Mouse (Mus musculus) heart, embryonic 11.5 days (tissue): Measurements from ENCODE around the gene Arrdc5. TPM values are rescaled to one million over a fixed set of nuclear protein-coding genes. Genes with fewer than 3 reads are reported as not detected.

ENCODE experiments used
- ATAC-seq: fragments of 200-750 bp; cut with Nextera tagmentation; replicated peaks from 2 replicates; pipeline ENCODE4 v1.8.0; 2017; ENCODE audit warnings: moderate library complexity; ENCODE audit not compliant: insufficient number of reproducible peaks, low FRiP score, low TSS enrichment
- H3K27ac ChIP-seq: fragments of 300-500 bp; sonication (generic); 2 replicates; pipeline ENCODE4 v1.5.1; 2014; ENCODE audit warnings: mild to moderate bottlenecking, low read depth, low read length
- H3K27me3 ChIP-seq: fragments of 300-500 bp; sonication (generic); 2 replicates; pipeline ENCODE4 v1.6.1; 2014; ENCODE audit warnings: mild to moderate bottlenecking, low read length, mixed read lengths; ENCODE audit not compliant: control insufficient read depth, insufficient read depth
- H3K36me3 ChIP-seq: fragments of 300-500 bp; sonication (generic); 2 replicates; pipeline ENCODE4 v1.6.1; 2014; ENCODE audit warnings: mild to moderate bottlenecking, low read length, moderate library complexity, mixed read lengths; ENCODE audit not compliant: control insufficient read depth, insufficient read depth
- H3K4me1 ChIP-seq: fragments of 300-500 bp; sonication (generic); 2 replicates; pipeline ENCODE4 v1.6.1; 2014; ENCODE audit warnings: low read length; ENCODE audit not compliant: control insufficient read depth, insufficient read depth
- H3K4me2 ChIP-seq: fragments of 300-500 bp; sonication (generic); 2 replicates; pipeline ENCODE4 v1.6.1; 2014; ENCODE audit warnings: mild to moderate bottlenecking, moderate library complexity
- H3K4me3 ChIP-seq: fragments of 300-500 bp; sonication (generic); 2 replicates; pipeline ENCODE4 v1.5.1; 2014; ENCODE audit warnings: low read depth, low read length
- H3K9ac ChIP-seq: fragments of 300-500 bp; sonication (generic); 2 replicates; pipeline ENCODE4 v1.6.1; 2014; ENCODE audit warnings: mild to moderate bottlenecking, low read depth, low read length, moderate library complexity
- H3K9me3 ChIP-seq: fragments of 300-500 bp; sonication (generic); replicated peaks from 2 replicates; pipeline ENCODE4 v1.6.1; 2016; ENCODE audit warnings: low read length; ENCODE audit not compliant: control insufficient read depth
- WGBS: fragments of 180-500 bp; shearing (Covaris S2); extraction: QIAGEN DNeasy Blood & Tissue Kit; methylation state at CpG from one replicate; pipeline ENCODE4 v1.1.7; 2014; ENCODE audit not compliant: insufficient replicate concordance; 5-methylcytosine and 5-hydroxymethylcytosine counted together
- polyA plus RNA-seq: library from polyadenylated mRNA; unstranded; fragments of >200 nt; fragmentation: Nextera tagmentation; extraction: Ambion mirVana; gene quantifications from 2 replicates; pipeline ENCODE4 v1.2.1, GENCODE M21; 2014

Arrdc5 gene
- polyA plus RNA-seq, 1 experiment from 2014 or later = not detected

DNA sequence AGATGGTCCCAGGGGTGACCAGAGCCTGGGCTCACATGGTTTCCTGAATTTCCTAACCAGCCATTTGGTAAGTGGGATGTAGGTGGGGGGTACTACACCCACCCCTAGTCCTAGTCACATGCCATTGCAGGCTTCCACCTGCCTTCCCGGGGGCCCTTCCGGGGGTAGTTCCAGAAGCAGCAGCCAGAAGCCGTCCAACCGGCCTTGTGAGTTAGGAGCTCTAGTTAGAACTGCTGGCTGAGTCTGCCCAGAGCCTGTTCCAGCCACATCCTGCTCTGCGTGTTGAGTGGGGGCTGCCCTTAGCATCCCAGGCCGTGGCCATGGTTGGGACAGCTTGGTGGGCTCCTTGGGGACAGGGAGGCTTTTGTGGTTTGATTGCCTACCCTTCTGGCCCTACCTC lies 8.0 kb upstream of the Arrdc5 start:
- H3K9ac ChIP-seq = no peak overlapping the region

DNA sequence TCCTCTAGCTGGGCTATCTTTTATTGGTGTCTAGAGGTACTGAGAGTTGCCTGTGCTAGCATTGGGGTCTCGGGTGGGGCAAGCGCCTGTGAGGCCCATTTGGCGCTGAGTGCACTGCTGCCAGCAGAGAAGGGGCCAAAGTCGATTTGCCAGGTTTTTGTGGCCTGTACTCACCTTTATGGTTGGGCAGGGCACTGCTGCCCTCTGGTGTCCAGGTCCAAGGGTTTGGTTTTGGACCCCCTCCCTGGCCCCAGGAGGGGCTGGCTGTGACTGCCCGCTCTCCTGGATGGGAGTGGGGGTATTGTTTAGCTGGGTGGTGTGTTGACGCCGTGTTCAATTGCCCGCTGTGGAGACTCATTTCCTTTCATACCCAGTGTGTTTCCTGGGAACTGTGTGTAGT lies 5.7 kb upstream of the Arrdc5 start:
- Histone ChIP-seq H3K9ac (0 out of 2 replicates have a peak overlapping the region, but pooled peaks have one; percentile 16), H3K4me1 (peaks cover 25% of the 10 kb centered on the region), H3K4me2 (peak overlapping the region; percentile 100), H3K4me3 (no peak overlapping the region; the same call in 1 of the 2 replicates), H3K27ac (no peak overlapping the region), H3K9me3 (no peaks in the 10 kb centered on the region), H3K27me3 (no peaks in the 10 kb centered on the region), H3K36me3 (peaks cover 16% of the 10 kb centered on the region; the same call in 1 of the 2 replicates)
- ATAC-seq = no peak
- WGBS = 72% methylated on average over 8 of the region's 8 CpGs

More for the DNA sequence above, 8.0 kb upstream of the Arrdc5 start:
- Histone ChIP-seq H3K4me2 (no peak overlapping the region), H3K27me3 (no peaks in the 10 kb centered on the region), H3K4me3 (no peak overlapping the region), H3K9me3 (no peaks in the 10 kb centered on the region), H3K4me1 (peaks cover 17% of the 10 kb centered on the region), H3K27ac (no peak overlapping the region), H3K36me3 (peaks cover 34% of the 10 kb centered on the region)
- WGBS = 79% methylated on average over 6 of the region's 6 CpGs
- ATAC-seq = no peak

- H3K27me3 ChIP-seq = no peaks in the 10 kb centered on the region
- H3K4me3 ChIP-seq = peak overlapping the region; percentile 87
- 32% methylated on average over 9 of the region's 9 CpGs for WGBS
- peak overlapping the region; percentile 89 for H3K9ac ChIP-seq
- no peak for ATAC-seq
- no peak overlapping the region for H3K27ac ChIP-seq
- no peaks in the 10 kb centered on the region for H3K9me3 ChIP-seq
- peaks cover 25% of the 10 kb centered on the region for H3K4me1 ChIP-seq
- H3K36me3 ChIP-seq = peaks cover 14% of the 10 kb centered on the region; the same call in 1 of the 2 replicates
- H3K4me2 ChIP-seq = peak overlapping the region; percentile 100
Measured at GRCm38 (mm10) chr17:56305156-56305555, 5.1 kb upstream of the Arrdc5 start.

- ATAC-seq = no peak
- Histone ChIP-seq H3K4me1 (peaks cover 25% of the 10 kb centered on the region), H3K36me3 (peaks cover 14% of the 10 kb centered on the region; the same call in 1 of the 2 replicates), H3K27me3 (no peaks in the 10 kb centered on the region), H3K4me2 (peak overlapping the region; percentile 100), H3K9ac (peak overlapping the region; percentile 89), H3K4me3 (peak overlapping the region; percentile 87), H3K27ac (no peak overlapping the region; the same call in 1 of the 2 replicates), H3K9me3 (no peaks in the 10 kb centered on the region)
- WGBS = 19% methylated on average over 11 of the region's 11 CpGs
Measured at GRCm38 (mm10) chr17:56304718-56305117, 4.6 kb upstream of the Arrdc5 start.

DNA sequence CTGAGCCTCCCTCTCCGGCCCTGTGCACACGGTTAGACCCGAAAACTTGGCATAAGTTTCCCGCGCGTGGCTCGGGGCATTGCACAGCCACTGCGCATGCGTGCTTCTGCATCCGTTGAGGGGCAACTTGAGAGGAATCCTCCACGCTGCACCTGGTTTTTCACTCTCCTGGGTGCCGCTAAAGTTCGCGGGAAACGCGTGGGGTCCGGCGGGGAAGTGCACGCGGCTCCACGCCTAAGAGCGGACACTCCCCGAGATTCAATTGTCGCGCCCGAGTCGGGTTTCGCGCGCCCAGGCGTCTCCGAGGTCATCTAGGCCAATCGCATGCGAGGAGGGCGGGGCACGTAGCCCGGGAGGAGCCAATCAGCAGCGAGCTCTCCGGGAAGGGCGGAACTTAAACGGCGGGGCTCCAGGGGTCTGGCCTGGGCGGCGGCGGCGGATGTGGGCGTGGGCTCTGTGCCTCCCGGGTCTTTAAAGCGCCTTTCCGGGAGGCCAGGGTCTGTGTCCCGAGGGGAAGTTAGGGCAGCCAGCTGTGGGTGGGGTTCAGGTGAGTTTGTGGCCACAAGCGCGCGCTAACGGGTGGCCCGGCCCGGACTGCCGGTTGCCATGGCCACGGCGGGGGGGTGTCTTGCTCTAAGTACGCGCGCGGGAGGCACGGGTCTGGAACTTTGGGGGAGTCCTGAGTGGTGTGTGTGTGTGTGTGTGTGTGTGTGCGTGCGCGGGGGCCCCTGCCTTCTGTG lies 3.9 kb upstream of the Arrdc5 start:
- Histone ChIP-seq H3K27me3 (no peaks in the 10 kb centered on the region), H3K9me3 (no peaks in the 10 kb centered on the region), H3K27ac (peak overlapping the region; percentile 93), H3K9ac (peak overlapping the region; percentile 89), H3K4me3 (peak overlapping the region; percentile 87), H3K4me1 (peaks cover 25% of the 10 kb centered on the region), H3K36me3 (peaks cover 9% of the 10 kb centered on the region; the same call in 1 of the 2 replicates), H3K4me2 (peak overlapping the region; percentile 100)
- WGBS = under 1% methylated on average over 67 of the region's 68 CpGs
- ATAC-seq = peak; percentile 86

- Histone ChIP-seq H3K9ac (peak within 1 kb of the TSS; percentile 89), H3K27me3 (no peaks in the 10 kb centered on the region), H3K27ac (peak within 1 kb of the TSS; percentile 93), H3K4me2 (peak within 1 kb of the TSS; percentile 100), H3K4me1 (peaks cover 25% of the 10 kb centered on the region), H3K36me3 (peaks cover 9% of the 10 kb centered on the region; the same call in 1 of the 2 replicates), H3K4me3 (peak within 1 kb of the TSS; percentile 87), H3K9me3 (no peaks in the 10 kb centered on the region)
- under 1% methylated on average over 43 of the region's 43 CpGs for WGBS
- ATAC-seq = peak; percentile 86
Measured at GRCm38 (mm10) chr17:56303160-56303846, 3.2 kb upstream of the Arrdc5 start, which contains the start of gene Uhrf1. Gene Uhrf1 (plus strand): TSS chr17:56303321.

DNA sequence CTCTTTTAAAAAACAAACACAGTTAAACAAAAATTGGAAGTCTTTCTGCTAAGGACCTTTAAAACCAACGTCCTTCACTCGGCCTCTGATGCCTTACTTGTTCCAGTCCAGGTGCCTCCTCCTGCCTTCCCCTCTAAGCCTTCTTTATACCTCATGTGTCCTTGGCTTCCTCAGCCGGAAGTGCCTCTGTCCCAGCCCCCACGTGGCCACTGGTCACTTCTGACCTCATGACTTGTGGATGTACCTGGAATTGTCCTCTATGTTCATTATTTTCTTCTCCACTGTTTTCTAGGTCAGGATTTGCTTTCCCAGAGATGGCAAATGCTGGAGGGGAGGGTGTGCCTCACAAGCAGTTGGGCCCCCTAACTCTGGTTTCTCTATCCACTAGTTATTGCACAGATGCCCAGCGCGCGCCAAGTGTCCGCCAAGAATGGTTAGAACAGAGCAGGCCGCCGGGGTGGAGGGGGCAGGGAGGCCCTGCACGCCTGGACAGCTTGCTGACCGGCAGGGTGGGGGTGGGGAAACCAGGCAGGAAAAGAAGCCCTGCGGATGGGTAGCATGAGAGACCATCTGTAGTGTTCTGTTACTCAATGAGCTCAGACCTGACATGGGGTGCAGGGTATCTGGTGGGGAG lies 2.4 kb upstream of the Arrdc5 start:
- ATAC-seq = peak; percentile 64; the same call in 1 of the 2 replicates
- Histone ChIP-seq H3K9me3 (no peaks in the 10 kb centered on the region), H3K9ac (peak overlapping the region; percentile 89), H3K4me2 (peak overlapping the region; percentile 100), H3K4me1 (peaks cover 25% of the 10 kb centered on the region), H3K27me3 (no peaks in the 10 kb centered on the region), H3K27ac (peak overlapping the region; percentile 93), H3K36me3 (peaks cover 9% of the 10 kb centered on the region; the same call in 1 of the 2 replicates), H3K4me3 (peak overlapping the region; percentile 87)
- 27% methylated on average over 13 of the region's 13 CpGs for WGBS

DNA sequence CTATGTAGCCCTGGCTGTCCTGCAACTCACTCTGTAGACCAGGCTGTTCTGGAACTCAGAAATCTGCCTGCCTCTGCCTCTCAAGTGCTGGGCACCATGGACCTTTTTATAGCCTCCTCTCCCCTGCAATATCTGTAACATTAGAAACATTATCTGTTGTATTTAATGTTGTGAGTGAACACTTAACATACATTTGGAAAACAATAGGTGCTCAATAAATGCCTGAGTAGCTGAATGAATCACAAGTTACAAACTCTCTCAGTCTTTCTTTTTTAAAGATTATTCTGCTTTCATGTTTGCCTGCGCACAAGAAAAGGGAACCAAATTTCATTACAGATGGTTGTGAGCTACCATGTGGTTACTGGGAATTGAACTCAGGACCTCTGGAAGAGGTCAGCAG lies 1.8 kb downstream of the Arrdc5 start:
- WGBS = 97% methylated on average over 1 of the region's 1 CpGs
- no peak overlapping the region for H3K4me2 ChIP-seq
- H3K9ac ChIP-seq = no peak overlapping the region
- H3K27me3 ChIP-seq = no peaks in the 10 kb centered on the region
- no peaks in the 10 kb centered on the region for H3K36me3 ChIP-seq
- peaks cover 9% of the 10 kb centered on the region for H3K4me1 ChIP-seq
- no peak overlapping the region for H3K27ac ChIP-seq
- no peaks in the 10 kb centered on the region for H3K9me3 ChIP-seq
- H3K4me3 ChIP-seq = no peak overlapping the region
- no peak for ATAC-seq
